Mouse (Mus musculus) gonadal fat pad, adult 2 months (tissue): Measurements from ENCODE around the gene Prmt3. TPM values are rescaled to one million over a fixed set of nuclear protein-coding genes. Genes with fewer than 3 reads are reported as not detected.
A peak's percentile ranks its signal among the peaks of the same experiment; 100 is the strongest.

Experiments used
- DNase-seq: peaks from one replicate; pipeline ENCODE4 v3.0.0-alpha.2; 2012; ENCODE audit warnings: low read depth
- polyA plus RNA-seq: library from polyadenylated mRNA; depleted of rRNA; stranded (reverse); fragments of >200 nt; gene quantifications from 2 replicates; pipeline ENCODE4 v1.2.3, GENCODE M21; 2012

Gene Prmt3
- polyA plus RNA-seq, 1 experiment, result 9.1 TPM

GRCm38 (mm10) chr7:49857347-49857746 is 79.2 kb downstream of the Prmt3 start:
- DNase-seq, result no peak

- DNase-seq, result no peak
Observed at GRCm38 (mm10) chr7:49858257-49858656, 80.1 kb downstream of the Prmt3 start.

GRCm38 (mm10) chr7:49859820-49860219 is 81.7 kb downstream of the Prmt3 start:
- no peak for DNase-seq

DNA sequence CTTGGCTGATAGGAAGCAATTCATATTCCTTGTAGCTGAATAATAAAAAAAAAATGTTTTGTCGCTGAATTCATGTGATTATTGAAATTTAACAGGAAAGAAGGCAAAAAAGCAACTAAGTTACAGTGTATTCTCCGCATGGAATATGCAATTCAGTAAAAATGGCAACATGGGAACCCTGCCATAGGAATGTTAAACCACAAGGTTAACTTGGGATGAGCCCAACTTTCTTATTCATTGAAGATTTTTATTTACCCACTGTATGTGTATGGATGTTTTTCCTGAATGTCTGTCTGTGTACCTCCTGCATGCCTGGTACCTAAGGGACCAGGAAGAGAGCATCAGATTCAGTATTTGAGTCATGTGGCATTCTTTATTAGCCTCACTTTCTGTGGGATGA is 83.0 kb downstream of the Prmt3 start:
- no peak for DNase-seq

- DNase-seq, result no peak
Observed at GRCm38 (mm10) chr7:49863753-49864152, 85.6 kb downstream of the Prmt3 start.

- DNase-seq, result no peak
Observed at GRCm38 (mm10) chr7:49869656-49870055, 91.5 kb downstream of the Prmt3 start.

- DNase-seq, result no peak
Observed at GRCm38 (mm10) chr7:49870276-49870675, 92.1 kb downstream of the Prmt3 start.

DNA sequence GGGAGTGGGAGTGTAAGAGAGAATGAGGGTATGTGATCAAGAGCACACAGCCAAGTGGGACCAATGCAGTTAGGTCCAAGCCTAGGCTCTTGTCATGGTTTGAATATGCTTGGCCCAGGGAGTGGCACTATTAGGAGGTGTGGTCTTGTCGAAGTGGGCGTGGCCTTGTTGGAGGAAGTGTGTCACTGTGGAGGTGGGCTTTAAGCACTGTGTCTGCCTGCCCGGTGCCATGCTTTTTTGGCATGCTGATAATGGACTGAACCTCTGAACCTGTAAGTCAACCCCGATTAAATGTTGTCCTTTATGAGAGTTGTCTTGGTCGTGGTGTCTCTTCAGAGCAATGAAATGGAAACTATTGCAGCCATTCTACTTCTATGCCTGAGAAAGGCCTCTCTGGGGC is 99.2 kb downstream of the Prmt3 start:
- no peak for DNase-seq

DNA sequence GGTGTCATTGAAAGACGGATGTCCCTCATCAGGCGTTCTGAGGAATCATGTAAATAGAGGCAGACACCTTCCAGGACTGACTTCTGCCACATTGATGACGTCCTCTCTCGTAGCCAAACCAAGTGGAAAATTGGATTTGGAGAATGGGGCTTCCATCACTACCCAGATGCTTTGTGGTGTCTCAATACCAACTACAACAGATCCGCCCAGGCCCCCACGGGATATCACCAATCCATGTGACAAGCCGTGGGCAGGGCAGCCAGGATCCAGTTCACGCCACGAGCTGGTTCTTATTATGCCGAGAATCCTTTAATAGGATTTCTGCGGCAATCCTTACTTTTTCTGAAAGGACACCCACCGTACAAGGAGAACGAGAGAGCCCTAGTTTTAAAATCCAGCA is 100.9 kb downstream of the Prmt3 start:
- DNase-seq, result no peak

- DNase-seq, result no peak
Observed at GRCm38 (mm10) chr7:49879998-49880707, 102.0 kb downstream of the Prmt3 start.

DNA sequence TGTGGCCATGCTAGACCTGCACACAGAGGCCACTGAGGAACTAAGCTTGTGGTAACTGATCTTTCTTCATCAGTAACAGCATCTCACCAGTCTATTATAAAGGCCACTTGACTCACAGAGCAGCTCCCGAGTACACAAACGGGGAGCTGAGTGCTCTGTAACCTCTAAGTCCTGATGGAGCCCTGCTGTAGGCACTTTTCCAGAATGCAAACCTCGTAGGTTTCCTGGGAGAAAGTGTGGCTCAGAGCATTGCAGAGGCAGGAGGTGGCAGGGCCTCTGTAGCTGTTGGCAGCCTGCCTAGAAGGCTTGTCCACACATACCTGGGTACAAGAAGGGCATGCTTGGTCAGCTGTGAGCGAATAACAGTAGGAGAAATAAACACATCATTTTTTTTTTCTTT is 104.1 kb downstream of the Prmt3 start:
- DNase-seq, result peak; percentile 4

DNA sequence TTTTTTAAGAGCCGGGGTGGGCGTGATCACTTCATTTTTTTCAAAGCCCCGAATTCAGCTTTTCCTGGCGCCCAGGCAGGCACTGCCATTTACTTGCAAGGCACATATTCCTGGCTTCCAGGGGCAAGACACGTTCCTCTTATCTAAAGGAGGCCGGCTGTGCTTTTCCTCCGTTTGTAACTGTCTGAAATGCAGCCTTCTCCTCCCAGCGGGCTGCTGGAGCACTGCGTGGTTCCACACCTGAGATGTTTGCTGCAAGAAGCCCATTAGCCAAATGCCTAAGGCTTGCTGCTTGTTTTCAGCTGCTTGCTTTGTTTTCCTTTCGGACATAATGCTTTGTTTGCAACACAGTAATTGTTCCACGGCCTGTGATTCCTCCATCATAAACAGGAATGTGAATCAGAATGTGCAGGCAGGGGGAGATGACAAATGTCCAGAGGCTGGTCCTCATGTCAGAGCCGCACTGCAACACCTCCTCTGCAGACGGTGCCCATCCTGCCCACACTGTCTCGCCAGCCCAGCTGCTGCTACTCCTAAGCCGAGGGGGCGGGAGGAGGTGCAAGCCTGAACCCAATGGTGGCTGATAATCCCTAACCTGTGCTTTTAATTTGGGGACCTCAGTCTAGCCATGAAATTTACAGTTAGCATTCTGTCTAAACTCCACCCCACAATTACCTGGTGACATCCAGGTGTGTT is 104.7 kb downstream of the Prmt3 start:
- DNase-seq, result no peak

- DNase-seq, result no peak
Observed at GRCm38 (mm10) chr7:49887776-49888390, 109.7 kb downstream of the Prmt3 start.

DNA sequence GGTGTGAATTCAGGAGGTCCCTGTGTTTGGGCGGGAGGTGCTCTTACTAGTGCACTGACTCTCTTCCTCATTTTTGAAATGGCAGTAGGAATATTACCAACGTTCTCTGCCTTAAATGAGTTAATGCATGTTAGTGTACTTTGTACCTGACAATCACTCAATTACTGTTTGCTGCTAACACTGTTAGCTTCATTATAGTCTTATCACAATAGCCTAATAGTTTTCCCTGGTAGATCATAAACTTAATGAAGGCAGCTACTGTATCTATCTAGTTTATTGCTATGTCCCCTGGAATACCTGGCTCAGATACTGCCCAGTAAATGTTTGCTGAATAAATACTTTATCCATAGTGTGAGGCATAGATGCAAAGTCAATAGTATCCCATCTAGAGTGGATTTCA is 116.6 kb downstream of the Prmt3 start:
- no peak for DNase-seq

GRCm38 (mm10) chr7:49895296-49895695 is 117.2 kb downstream of the Prmt3 start:
- DNase-seq, result no peak

DNA sequence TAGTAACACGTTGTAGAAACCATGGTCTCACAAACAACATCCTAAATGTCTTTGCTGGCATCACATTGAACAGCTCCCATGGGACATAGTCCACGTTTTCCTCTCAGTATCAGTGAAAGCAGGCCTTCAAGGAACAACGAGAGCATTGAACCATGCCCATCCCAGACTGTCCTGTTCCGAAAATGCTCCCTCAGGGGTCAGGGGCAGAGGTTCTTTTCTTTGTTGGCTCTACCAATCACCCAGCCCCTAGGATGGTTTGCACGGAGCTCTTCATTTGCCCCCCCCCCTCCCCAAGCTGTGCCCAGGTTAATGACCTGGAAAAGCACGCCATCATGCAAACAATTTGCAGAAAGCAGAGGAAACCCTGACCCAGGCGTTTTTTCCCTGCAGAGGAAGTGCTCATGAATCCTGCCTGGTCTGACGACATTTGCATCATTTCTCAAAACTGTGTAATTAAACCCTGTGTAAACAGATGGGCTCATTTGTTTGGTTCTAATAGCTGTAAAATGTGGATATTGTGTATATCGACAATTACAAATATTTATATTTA is 123.9 kb downstream of the Prmt3 start:
- no peak for DNase-seq

DNA sequence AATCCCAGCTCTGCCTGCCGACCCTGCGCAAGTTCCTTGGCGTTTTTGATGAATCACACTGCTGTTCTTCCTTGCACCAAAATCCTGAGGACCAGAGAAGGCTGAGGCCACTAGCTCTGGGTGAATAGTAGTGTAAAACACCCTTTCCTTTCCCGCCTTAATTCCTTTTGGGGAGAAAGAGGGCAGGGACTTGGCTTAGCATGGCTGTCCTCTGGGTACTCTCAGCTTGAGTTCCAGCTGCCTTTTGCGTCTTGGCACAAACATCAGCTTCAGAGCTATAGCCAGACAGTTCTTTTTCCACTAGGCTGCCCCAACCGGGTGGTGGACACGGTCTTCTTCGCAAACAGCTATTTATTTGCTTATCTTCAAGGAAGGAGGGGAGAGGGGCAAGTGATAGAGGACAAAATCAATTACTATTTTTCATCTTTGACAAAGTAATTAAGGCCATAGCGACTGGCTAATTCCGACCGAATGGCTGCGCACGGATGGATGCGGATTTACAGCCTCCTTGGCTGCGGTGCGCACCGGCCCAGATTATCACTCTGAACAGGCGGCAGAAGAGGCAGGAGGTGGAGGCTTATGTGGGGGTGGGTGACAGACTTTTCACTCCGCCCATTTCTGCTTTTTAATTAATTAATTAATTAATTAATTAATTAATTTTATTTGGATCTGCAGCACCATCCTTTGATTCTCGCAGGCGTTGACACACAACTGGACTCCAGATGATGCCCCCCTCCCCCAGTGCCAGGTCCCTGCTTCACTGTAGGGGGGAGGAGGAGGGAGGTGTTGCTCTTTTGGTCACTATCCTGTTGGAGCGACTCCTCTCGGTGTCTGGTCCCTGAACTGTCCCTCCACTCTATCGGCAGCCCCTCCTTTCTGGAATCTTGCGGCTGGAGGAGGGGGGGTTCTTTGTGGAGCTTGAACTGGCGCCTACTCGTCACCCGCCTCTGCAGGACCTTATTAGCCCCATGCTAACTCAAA is 129.3 kb downstream of the Prmt3 start:
- no peak for DNase-seq
